Mouse (Mus musculus): ENCODE results near the gene Xpot.

The Xpot gene

GRCm38 (mm10) chr10:121615935-121616334 lies 10.2 kb downstream of the Xpot start:
- DNase-seq = peak in 1 of 2 experiments; percentile 31

DNA sequence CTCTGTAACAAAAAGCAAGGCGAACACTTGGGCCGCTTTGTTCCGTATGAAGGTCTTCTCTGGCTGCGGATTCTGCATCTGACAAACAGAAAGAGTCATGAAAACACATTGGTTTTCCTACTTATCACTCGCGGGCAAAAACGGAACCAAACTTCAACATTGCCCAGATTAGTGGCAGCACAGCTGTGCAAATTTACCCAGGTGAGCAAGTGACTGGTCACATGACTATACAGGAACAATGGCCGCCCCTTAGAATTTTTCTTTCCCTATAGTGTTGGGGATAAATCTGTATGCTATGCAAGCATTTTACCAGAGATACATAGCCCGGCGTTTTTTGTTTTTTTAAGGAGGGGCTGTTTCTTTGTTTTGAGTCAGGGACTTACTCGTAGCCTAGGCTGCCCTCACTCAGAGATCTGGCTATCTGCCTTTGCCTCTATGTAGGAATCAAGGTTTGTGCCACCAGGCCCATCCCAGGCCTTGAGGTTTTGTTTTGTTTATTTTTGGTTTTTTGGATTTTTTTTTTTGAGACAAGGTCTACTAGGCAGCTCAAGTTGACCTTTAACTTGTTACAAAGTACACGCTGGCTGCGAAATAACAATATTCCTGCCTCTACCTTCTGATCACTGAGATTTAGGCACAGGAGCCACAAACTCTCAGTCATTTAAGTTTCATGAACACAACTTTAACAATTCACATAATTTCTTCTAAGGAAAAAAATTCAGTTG lies 10.8 kb downstream of the Xpot start:
- DNase-seq = peak; percentile 14 to 33

DNA sequence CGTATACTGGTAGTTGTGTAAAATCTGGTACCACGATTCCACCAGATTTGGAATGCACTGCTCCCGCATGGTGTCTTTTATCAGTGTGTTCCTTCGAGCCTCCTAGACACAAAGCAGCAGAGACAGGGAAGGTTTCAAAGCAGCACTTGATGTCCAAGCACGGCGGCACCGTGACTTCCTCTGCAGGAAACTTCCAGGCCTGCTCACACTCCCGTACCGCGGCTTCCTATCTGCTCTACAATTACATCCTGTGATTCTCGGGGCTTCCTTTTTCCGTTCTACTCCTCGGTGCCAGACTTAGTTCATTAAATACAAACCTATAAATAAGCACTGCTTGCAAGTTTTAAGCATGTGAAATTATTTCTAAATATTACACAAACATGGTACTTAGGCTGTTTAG lies 12.6 kb downstream of the Xpot start:
- peak; percentile 61 to 71 for DNase-seq

GRCm38 (mm10) chr10:121612448-121612847 lies 13.7 kb downstream of the Xpot start:
- DNase-seq = no peak

DNA sequence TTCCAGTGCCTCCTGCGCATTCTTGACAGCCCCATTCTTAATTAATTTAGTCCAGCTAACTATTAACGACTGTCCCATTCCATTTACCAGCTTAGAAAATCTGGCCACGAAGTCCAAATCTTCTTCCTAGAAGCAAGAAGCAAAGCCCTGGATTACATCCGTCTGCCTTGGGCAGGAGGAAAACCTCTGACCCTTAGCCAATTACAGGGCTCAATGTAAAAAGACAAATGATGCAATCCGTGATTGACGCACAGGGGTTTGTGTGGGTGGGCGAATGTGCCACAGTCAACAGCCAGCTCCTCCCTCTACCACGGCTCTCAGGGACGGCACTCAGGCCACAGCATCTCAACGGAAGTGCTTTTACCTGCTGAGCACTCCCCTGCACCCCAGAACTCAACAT lies 14.5 kb downstream of the Xpot start:
- no peak for DNase-seq

GRCm38 (mm10) chr10:121608177-121608576 lies 18.0 kb downstream of the Xpot start:
- DNase-seq = peak; percentile 43 to 56

DNA sequence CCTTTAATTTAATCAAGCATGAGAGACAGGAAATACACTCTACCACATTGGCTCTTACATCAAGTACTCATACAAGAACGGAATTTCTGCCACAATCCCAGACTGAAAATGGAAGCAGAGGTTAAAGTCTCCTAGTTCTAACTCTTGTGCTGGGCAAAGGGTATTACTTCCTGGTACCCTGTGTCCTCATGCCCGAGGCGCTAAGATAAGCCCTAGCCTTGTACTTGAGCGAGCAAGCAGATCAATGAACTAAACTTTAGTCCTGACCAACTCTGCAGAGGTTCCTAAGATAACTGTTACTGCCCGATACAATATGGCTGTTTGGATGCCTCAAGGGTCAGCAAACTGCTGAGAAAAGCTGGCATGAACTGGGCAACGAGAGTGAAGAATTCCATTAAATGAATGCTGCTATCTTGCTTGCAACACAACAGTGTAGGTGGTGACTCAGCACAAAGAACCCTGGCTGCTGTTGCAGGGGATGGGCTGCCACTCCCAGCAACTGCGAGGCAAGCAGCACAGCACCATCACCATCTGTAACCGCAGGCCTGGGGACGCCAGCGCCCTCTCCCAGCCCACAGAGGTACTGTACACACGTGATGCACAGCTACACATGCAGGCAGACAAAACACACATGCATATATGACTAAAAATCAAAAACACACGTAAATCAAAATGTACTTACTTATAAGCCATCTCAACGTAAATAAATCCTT lies 21.3 kb downstream of the Xpot start:
- DNase-seq = no peak

DNA sequence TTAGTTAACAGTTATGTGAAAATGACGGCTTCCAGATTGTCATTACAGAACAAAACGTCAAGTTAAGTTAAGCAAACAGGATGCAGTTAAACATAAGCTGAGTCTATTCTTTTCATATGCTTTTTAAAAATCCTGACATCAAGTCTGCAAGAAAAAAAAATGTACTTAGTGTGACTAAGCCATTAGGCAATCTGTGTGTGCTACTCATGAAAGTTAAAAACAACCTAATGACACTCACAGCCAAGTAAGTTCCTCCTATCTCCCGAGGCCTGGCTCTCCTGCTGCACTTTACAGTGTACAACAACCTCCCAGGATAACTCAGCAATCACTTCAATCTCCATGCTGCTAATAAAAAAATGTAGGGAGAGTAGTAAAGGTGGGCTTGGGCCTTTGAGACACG lies 22.6 kb downstream of the Xpot start:
- no peak for DNase-seq

- no peak for DNase-seq
Observed at GRCm38 (mm10) chr10:121601272-121601671, 24.9 kb downstream of the Xpot start.

GRCm38 (mm10) chr10:121596580-121596979 lies 29.6 kb downstream of the Xpot start:
- no peak for DNase-seq

DNA sequence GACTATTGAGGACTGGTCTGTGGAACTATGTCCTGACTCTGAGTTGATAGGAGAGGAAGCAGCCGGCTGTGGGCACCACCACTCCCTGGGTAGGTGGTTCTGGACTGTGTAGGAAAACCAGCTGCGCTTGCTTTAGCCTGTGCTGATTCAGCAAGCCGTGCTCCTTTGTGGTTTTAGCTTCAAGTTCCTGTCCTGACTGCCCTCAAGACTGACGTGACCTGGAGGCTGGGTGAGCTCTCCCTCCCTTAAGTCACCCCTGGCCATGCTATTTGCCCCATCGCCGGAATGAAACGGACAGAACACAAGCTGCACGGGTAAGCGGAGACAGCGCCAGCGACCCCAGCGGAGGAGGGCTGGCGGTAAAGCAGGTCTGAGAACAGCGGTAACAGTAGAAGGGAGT lies 35.0 kb downstream of the Xpot start:
- DNase-seq = peak; percentile 33 to 34

GRCm38 (mm10) chr10:121587371-121587840 lies 38.7 kb downstream of the Xpot start:
- no peak for DNase-seq

DNA sequence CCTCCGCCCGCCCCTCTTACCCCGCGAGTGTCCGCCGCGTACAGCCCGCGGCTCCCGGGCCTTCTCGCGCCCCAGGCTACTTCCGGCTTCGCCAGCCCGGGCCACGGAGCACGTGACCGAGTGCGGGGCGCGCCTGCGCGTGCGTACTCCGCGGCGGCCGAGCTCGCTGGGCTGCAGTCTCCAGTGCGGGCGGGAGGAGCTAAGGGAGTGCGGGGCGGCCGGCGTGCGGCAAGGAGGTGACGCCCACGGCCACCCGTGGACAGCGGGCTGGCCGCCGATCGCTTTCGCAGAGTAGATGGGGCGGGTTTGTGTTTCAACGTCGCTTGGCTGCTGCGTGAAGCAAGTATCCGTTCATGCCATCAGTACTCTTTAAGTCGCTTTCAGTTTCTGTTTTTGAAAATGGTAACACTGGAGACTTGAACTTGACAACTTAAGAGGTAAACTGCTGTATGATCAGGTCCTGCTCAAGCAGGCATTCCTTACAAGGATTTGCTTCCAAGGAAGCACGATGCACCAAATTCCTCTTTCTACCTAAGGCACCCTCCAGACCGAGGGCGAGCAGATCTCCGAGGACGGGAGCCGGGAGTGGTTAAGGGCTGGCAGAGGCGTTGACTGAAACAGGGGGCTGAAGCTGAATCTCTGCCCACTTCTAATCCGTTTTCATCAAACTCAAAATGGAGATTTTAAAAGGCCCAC lies 39.3 kb downstream of the Xpot start, which contains the start of gene Tbk1:
Gene Tbk1, minus strand, starts transcription at position 113 of the 696 bp plus-strand sequence.
- peak; percentile 95 to 97 for DNase-seq

DNA sequence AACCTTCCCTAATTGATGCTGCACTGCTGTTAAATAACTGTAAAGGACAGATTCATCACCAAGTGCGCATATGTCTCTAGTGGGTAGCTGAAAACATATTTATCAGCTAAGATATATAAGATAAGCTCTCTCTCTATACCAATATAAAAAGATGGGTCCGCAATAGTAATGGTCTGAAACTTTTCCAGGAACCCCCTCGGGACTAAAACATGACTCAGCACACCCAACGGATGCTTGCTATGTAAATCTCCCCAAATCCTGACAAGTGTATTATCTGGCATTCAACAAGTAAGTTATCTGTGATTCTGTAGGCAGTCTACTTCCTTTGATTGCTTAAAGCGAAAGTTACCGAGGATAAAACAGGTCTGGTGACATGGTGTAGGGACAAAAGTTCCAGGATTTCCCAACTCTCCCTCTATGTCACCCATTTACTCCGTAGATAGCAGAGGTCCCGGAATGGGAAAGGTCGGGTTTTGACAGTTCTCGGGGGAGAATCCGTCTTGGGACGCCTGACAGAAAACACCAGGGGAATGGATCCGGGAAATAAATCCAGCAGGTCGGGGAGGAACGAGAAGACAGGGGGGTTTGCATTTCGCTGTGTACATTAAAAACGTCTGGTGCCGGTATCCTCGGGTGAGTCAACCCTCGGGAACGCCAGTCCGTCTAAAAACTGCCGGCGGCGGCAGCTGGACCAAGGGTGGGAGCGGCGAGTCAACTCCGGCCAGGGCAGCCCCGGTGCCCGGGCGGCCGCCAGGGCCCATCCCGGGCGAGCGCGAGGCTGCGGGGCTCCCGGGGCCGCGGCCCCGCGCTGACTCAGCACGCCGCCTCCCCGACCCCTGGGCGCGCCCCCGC lies 40.1 kb downstream of the Xpot start:
- DNase-seq = peak in 1 of 2 experiments; percentile 16

GRCm38 (mm10) chr10:121585056-121585790 lies 40.9 kb downstream of the Xpot start:
- no peak for DNase-seq

DNA sequence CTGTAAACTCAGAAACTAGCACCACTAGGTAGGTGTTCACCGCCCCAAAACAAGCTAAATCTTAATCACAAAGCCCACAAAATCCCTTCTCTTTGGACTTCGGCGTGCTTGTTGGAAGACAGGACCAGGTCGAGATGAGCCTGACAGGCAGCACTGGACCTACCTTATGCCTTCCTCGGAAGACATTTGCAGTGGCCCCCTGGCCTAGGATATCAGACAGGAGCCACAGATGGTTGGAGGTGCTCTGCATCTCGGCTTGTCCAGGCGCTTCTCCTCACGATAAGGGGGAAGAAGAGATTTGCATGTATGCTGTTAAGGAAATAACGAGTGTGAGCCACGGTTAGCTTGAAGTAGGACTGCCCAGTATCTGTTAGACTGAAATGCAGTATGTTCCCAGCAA lies 42.1 kb downstream of the Xpot start:
- no peak for DNase-seq

DNA sequence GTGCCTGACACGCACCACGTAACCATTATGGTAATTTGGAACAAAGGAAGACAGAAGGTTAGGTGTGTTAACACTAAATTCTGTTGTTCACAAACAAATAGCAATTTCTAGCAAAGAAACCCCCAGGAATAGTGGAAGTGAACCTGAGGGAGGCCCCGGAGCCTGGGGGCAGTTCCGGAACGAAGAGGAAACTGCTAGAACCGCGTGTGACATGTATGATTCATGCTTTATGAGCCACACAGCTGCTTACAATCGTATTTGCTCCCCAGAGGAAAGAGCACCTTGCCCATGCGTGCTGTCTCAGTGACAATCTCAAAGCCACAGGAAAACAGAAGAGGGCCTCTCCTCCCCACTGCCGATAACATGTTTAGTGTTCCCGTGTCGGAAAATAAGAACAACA lies 43.1 kb downstream of the Xpot start:
- DNase-seq = no peak

DNA sequence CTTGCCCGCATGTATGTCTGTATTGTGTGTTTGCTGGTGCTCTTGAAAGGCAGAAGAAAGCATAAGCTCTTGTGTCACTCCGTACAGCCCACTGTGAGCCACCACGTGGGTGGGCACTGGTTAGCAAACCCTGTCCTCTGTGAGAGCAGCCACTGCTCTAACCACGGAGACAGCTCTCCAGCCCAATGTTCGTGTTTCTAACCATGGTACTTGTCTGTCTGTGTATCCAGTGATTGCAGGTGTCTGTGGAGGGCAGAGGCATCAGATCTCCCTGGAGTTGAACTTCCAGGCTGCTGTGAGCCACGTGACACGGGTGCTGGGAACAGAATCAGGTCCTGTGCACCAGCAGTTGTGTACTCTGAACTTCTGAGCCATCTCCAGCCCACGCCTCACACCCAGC lies 43.8 kb downstream of the Xpot start:
- DNase-seq = no peak

- no peak for DNase-seq
Observed at GRCm38 (mm10) chr10:121581405-121581804, 44.7 kb downstream of the Xpot start.

DNA sequence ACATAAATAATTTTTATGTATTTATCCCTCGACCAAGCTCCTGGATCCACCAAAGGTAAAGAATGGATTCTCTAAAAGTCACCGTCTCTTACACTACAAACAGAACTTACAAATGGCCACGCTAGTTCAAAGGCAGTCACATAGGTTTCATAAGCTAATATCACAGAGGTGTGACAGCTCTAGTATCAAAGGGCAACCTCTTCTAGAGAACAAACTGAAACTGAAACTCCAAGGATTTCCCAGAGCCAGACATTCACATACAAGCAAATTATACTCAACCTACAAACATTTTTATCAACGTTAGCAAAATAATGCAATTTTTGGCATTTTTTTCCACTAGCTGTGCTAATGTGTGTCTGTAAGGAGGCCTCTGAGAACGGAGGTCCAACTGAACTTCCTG lies 45.8 kb downstream of the Xpot start:
- DNase-seq = no peak

GRCm38 (mm10) chr10:121576372-121576771 lies 49.8 kb downstream of the Xpot start:
- no peak for DNase-seq
